Mouse (Mus musculus) lung, adult 2 months (tissue): ENCODE measurements around the gene Prkce. TPM values are rescaled to one million over a fixed set of nuclear protein-coding genes. Genes with fewer than 3 reads are reported as not detected.

ENCODE experiments used
- DNase-seq: peaks from one replicate; pipeline ENCODE4 v3.0.0; 2022
- H3K4me1 ChIP-seq: fragments of 200-500 bp; 2 replicates; pipeline ENCODE4 v1.6.1; 2011; ENCODE audit warnings: low read length; ENCODE audit not compliant: control insufficient read depth, insufficient read depth
- H3K4me3 ChIP-seq: fragments of 200-500 bp; replicated peaks from 2 replicates; pipeline ENCODE3; 2011; ENCODE audit warnings: low read depth, mild to moderate bottlenecking, control low read depth, low read length; ENCODE audit errors: extremely low read depth
- CTCF ChIP-seq: fragments of 200-500 bp; IDR thresholded peaks from 2 replicates; pipeline ENCODE4 v1.5.1; 2011; ENCODE audit warnings: mild to moderate bottlenecking, low read length, control low read depth; ENCODE audit not compliant: insufficient read depth
- POLR2A ChIP-seq: fragments of 200-500 bp; IDR thresholded peaks from 2 replicates; pipeline ENCODE4 v1.6.1; 2011; ENCODE audit warnings: low read depth, mild to moderate bottlenecking, control low read depth, low read length, borderline replicate concordance; ENCODE audit errors: extremely low read depth
- WGBS: fragments of 180-500 bp; shearing (Covaris S2); methylation state at CpG from one replicate; pipeline ENCODE4 v1.1.7; 2018; 5-methylcytosine and 5-hydroxymethylcytosine counted together
- polyA plus RNA-seq: library from polyadenylated mRNA; depleted of rRNA; stranded (reverse); fragments of >200 nt; gene quantifications from 2 replicates; pipeline ENCODE4 v1.2.3, GENCODE M21; 2012

Prkce gene
- polyA plus RNA-seq, 1 experiment = 13.5 TPM

DNA sequence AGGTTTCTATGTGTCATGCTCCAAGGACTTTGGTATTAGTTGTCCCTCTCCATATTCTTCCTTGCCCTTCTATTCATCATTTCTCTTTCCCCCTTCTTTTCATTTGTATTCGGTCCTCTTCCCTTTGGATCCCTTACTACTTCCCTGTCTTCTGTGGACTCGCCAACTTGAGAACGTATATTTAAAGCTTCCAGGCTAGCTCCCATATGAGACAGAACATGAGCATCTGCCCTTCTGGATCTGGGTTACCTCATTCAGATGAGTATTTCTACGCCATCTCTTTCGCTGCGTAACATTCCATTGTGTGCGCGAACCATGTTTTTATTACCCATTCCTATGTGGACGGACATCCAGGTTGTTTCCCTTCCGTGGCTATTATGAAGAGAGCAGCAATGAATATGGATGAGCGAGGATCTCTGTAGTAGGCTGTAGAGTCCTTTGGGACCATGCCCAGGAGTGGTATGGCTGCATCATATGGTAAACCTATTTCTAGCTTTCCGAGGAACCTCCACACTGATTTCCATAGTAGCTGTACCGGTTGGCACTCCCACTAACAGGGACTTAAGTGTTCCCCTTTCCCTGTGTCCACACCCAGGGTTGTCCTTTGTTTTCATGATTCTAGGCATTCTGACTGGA, 152.5 kb downstream of the Prkce start:
- Histone ChIP-seq H3K4me3 (no peak overlapping the region), H3K4me1 (peaks cover 3% of the 10 kb centered on the region; the same call in 1 of the 2 replicates)
- 93% methylated on average over 13 of the region's 13 CpGs for whole genome bisulfite sequencing
- DNase-seq = no peak
- no peak for TF ChIP-seq CTCF
- TF ChIP-seq POLR2A = no peak

DNA sequence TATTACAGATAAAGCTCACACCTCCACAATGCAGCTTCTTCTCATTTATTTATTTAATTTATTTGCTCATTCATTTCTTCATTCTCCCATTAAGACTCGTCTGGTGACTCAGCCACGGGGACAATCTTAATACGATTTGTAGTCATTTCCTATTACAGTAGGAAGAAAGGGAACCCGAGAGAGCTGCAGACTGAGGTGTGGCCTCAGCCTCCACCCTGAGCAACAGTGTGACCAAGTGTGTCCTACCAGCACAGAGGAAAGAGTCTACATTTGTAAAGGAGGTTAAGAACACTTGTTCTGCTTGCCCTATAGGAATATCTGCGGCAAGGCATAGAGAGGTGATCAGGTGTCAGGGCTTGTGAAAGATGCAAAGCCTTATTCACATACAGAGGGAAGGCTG, 155.3 kb downstream of the Prkce start:
- Histone ChIP-seq H3K4me3 (no peak overlapping the region), H3K4me1 (peaks cover 3% of the 10 kb centered on the region; the same call in 1 of the 2 replicates)
- no peak for DNase-seq
- 46% methylated on average over 5 of the region's 5 CpGs for WGBS
- TF ChIP-seq POLR2A (no peak), CTCF (no peak)

DNA sequence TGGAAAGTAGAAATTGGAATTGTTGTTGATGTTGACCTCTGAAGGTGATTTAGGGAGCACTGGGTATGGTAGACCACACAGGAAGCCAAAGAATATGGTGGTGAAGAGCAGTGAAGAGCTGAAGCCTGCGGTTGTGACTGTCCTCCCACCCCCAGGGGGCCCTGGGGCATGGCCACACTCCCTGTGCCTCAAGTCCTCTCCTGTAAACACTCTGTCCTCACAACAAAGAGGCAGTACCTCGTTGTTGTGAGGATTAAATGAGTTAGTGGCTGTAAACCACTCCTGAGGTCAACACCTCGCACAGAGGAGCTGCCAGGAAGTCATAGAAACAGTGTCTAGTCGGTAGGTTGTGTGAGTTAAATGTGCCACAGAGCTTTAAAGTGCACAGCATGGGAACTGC, 155.7 kb downstream of the Prkce start:
- Histone ChIP-seq H3K4me1 (peaks cover 3% of the 10 kb centered on the region; the same call in 1 of the 2 replicates), H3K4me3 (no peak overlapping the region)
- 39% methylated on average over 4 of the region's 4 CpGs for WGBS
- DNase-seq = no peak
- TF ChIP-seq CTCF (no peak), POLR2A (no peak)

DNA sequence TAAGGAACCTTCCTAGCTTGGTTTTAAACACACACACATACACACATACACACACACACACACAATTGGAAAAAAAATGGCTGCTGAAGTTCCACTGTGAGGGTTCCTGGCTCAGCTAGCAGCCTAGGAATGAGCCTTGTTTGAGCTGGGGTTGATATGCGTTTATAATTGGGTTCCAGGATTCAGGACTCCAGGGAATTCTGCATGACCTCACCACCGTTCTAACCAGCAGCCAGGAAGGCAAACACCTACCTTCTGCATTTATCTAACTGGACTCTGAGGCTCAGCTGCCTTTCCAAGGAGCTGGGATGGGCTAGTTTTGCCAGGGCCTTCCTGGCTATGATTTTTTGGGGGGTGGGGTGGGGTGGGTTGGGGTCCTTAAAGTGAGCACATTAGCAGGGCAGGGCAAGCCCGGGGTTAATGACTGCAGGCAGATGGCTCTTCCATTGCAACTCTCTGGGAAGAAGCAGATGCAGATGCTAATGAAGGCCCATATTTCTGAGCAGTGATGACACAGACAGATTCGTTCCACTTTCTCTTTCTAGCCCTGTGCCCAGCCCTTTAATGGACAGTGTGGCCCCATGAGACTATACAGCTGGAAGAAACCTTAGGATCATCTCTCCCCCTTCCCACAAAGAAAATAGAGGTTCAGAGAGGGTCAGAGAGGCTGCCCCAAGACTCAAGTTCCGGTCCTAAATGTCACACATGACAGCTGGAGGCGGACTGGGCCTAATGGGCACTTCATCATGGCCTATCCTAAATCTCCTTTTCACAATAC, 156.5 kb downstream of the Prkce start:
- WGBS = 52% methylated on average over 6 of the region's 6 CpGs
- DNase-seq = no peak
- no peak overlapping the region for H3K4me3 ChIP-seq
- no peak for TF ChIP-seq CTCF
- no peak for TF ChIP-seq POLR2A
- H3K4me1 ChIP-seq = peaks cover 3% of the 10 kb centered on the region; the same call in 1 of the 2 replicates

DNA sequence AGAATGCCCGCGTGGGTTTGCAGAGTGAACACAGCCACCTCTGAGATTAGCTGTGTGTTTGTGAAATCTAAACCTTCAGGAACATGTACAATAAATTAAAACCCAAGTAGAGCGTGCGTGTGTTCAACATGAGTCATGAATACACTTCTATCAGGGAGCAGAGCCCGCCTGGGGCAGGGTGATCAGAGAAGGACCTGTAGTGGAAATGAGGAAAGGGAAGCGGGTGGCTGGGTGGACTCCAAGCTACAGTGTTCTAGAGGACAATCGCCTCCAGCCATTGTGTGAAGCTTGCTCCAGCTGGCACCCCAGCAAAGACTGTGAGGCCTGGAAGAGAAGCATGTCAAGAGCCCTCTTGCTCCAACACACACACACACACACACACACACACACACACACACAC, 157.2 kb downstream of the Prkce start:
- TF ChIP-seq POLR2A = no peak
- TF ChIP-seq CTCF = no peak
- Histone ChIP-seq H3K4me1 (peaks cover 9% of the 10 kb centered on the region), H3K4me3 (no peak overlapping the region)
- 44% methylated on average over 7 of the region's 7 CpGs for WGBS
- DNase-seq = no peak

DNA sequence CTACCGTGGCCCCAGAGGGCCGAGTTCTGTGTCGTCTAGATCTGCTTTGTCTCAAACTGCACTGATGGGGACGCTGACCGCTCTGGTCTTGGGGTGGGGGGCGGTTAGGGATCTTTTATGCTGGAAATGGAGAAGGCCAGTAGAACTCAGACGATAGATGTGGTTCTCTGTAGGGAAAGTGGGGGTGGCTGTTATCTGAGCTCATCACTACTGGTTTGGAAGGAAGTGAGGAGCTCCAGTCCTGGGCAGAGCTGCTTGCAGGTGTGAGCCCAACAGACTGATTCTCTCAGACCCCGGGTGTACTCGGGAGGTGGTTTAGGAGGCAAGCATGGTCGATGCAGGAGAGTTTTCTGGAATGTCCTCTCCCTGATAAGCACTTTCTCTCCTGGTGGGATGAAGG, 157.7 kb downstream of the Prkce start:
- DNase-seq = no peak
- 76% methylated on average over 10 of the region's 10 CpGs for WGBS
- no peak overlapping the region for H3K4me3 ChIP-seq
- no peak for TF ChIP-seq CTCF
- no peak for TF ChIP-seq POLR2A
- H3K4me1 ChIP-seq = peaks cover 10% of the 10 kb centered on the region

DNA sequence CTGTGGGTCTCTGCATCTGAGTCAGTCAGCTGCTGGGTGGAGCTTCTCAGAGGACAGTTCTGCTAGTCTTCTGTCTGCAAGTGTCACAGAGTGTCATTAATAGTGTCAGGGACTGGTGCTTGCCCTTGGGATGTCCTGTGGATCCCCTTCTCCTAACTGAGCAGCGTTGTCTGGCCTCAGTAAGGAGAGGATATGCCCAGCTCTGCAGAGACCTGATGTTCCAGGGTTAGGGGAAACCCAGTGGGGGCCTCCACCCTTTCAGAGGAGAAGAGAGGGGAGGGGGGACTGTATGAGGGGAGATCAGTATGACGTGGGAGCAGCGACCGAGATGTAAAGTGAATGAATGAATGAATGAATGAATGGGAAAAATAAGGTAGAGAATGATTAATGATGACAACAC, 160.4 kb downstream of the Prkce start:
- 85% methylated on average over 4 of the region's 4 CpGs for WGBS
- no peak for DNase-seq
- Histone ChIP-seq H3K4me1 (peaks cover 10% of the 10 kb centered on the region), H3K4me3 (no peak overlapping the region)
- TF ChIP-seq POLR2A = no peak
- TF ChIP-seq CTCF = no peak

DNA sequence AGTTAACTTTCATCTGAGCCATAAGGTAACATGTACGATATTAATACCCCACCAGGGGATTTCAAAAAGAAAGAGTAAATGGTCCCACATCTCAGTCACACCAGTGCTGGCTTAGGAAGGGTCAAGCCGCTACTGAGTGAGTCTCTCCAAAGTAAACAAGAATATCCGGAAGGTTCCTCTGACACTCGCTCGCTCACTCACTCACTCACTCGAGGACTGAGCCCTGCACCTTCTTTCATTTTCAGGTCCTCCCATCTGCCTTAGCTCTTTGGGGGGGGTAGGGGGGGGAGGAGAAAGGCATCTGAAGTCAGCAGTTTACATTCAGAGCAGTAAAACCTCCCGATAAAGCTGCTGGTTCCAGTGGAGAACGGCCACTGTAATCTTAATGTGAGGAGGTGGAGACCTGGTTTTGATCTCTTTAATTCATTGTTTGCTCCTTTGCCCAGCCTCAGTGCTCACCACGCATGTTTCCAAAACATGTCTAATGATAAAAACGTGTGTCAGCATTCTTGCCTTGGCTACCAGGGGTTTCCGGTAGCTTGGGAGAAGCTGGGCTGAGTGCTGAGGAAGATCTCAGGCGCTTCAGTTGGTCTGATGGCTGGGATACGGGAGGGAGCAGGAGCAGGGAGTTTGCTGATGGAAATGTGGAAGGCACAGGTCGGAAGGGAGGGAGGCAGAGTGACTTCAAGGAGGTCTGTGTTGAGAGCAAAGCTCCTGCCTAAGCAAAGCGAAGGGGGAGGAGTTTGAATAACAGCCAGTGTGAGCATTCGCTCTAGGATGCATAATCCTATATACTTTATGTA, 161.9 kb downstream of the Prkce start:
- DNase-seq = no peak
- peaks cover 7% of the 10 kb centered on the region for H3K4me1 ChIP-seq
- 18% methylated on average over 16 of the region's 16 CpGs for WGBS
- H3K4me3 ChIP-seq = no peak overlapping the region
- TF ChIP-seq CTCF (no peak), POLR2A (no peak)
